Mouse (Mus musculus): Measurements from ENCODE around the gene Mthfsd. TPM values are rescaled to one million over a fixed set of nuclear protein-coding genes. Genes with fewer than 3 reads are reported as not detected.

The Mthfsd gene
- polyA plus RNA-seq, 1 experiment from 2014 or later: 36.1 TPM

DNA sequence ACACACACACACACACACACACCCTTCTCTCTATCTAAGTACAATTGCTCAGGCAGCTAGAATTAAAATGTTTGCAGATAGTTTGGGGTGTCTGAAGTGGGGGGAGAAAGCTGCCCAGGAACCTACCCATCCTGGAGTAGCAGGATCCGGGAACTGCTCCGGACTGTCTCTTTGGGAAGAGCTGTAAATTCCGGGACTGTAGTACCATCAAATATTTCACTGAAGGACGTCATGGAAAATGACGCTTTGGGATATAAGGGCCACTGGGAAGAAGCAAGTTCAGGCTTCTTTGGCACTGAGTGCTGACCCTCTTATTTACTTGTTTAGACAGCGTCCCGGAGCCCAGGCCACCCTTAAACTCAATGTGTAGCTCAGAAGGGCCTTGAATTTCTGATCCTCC is 29.0 kb downstream of the Mthfsd start:
- Histone ChIP-seq H3K9ac (replicated peaks; ENCODE audit: low read depth) (peak overlapping the region; percentile 80; the same call in 1 of the 2 replicates), H3K4me2 (replicated peaks; ENCODE audit: low read depth, low read length) (peak overlapping the region; percentile 79), H3K4me3 (ENCODE audit: low read depth, low read length) (peak overlapping the region; percentile 74), H3K9me3 (ENCODE audit: low read length) (no peaks in the 10 kb centered on the region), H3K4me1 (ENCODE audit: insufficient read depth, low read depth, low read length) (no peaks in the 10 kb centered on the region), H3K27ac (ENCODE audit: low read length) (peak overlapping the region; percentile 22), H3K27me3 (replicated peaks; ENCODE audit: insufficient read depth, low read length) (peaks cover 28% of the 10 kb centered on the region), H3K36me3 (ENCODE audit: insufficient read depth, low read length) (no peaks in the 10 kb centered on the region)
- 19% methylated on average over 7 of the region's 7 CpGs for WGBS
- DNase-seq (ENCODE audit: low spot score): no peak
- ATAC-seq: no peak
- TF ChIP-seq CTCF (IDR thresholded peaks at IDR 0.05) (no peak), EP300 (IDR thresholded peaks at IDR 0.05) (no peak)

DNA sequence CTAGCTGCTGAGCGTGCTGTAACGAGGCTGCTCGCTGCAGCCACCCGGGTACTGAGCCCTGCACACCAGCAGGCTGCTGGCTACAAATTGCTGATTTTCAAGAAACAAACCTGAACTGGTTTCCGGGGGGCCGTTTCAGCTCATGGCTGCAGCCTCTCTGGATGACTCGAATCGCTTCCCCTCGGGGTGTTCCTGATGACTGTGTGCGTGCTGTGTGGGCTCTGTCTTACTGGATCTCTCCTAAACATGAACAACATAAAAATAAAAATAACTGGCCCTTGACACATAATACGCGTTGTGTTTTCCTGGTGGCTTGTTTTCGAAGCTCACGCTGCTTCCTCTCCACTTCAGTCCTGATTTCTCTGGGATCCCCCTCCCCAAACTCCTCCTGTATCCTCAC is 29.5 kb downstream of the Mthfsd start:
- Histone ChIP-seq H3K27me3 (replicated peaks; ENCODE audit: insufficient read depth, low read length) (peaks cover 25% of the 10 kb centered on the region), H3K27ac (ENCODE audit: low read length) (peak overlapping the region; percentile 22)

DNA sequence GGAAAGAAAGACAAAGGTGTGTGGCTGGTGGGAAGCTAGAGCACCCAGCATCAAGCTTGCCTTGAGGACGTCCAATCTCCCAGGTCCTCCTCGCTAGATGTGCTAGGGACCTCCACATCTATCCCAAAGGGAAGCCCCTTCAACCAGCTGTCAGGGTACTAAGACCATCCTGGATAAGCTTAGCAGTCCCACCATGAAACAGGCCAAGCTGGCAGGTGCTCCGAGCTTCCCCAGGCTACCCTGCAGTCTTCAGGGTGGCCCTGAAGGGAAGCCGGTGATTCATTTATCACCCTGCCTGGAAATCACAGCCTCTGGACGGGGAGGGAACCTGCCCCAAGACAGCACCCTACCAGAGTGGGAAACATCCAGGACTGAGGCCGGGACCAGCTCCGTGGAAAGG is 31.6 kb downstream of the Mthfsd start:
- no peaks in the 10 kb centered on the region for H3K9me3 ChIP-seq (ENCODE audit: low read length)
- peaks cover 20% of the 10 kb centered on the region for H3K27me3 ChIP-seq (replicated peaks; ENCODE audit: insufficient read depth, low read length)
- ATAC-seq (no peak), DNase-seq (ENCODE audit: low spot score) (no peak)
- H3K4me1 ChIP-seq (ENCODE audit: insufficient read depth, low read depth, low read length): peaks cover 5% of the 10 kb centered on the region
- peak overlapping the region; percentile 62 for H3K4me2 ChIP-seq (replicated peaks; ENCODE audit: low read depth, low read length)
- H3K36me3 ChIP-seq (ENCODE audit: insufficient read depth, low read length): no peaks in the 10 kb centered on the region
- H3K27ac ChIP-seq (ENCODE audit: low read length): no peak overlapping the region
- no peak for TF ChIP-seq EP300 (IDR thresholded peaks at IDR 0.05)
- TF ChIP-seq CTCF (IDR thresholded peaks at IDR 0.05): no peak
- WGBS: 39% methylated on average over 7 of the region's 7 CpGs
- H3K4me3 ChIP-seq (ENCODE audit: low read depth, low read length): 0 out of 2 replicates have a peak overlapping the region, but pooled peaks have one; percentile 5
- H3K9ac ChIP-seq (replicated peaks; ENCODE audit: low read depth): no peak overlapping the region

More for the DNA sequence above, 29.5 kb downstream of the Mthfsd start:
- Histone ChIP-seq H3K9me3 (ENCODE audit: low read length) (no peaks in the 10 kb centered on the region), H3K4me1 (ENCODE audit: insufficient read depth, low read depth, low read length) (no peaks in the 10 kb centered on the region; the same call in 1 of the 2 replicates), H3K4me3 (ENCODE audit: low read depth, low read length) (peak overlapping the region; percentile 74), H3K9ac (replicated peaks; ENCODE audit: low read depth) (peak overlapping the region; percentile 80; the same call in 1 of the 2 replicates), H3K4me2 (replicated peaks; ENCODE audit: low read depth, low read length) (peak overlapping the region; percentile 79), H3K36me3 (ENCODE audit: insufficient read depth, low read length) (no peaks in the 10 kb centered on the region)
- ATAC-seq (no peak), DNase-seq (ENCODE audit: low spot score) (no peak)
- TF ChIP-seq EP300 (IDR thresholded peaks at IDR 0.05) (no peak), CTCF (IDR thresholded peaks at IDR 0.05) (no peak)
- WGBS: 24% methylated on average over 14 of the region's 14 CpGs

DNA sequence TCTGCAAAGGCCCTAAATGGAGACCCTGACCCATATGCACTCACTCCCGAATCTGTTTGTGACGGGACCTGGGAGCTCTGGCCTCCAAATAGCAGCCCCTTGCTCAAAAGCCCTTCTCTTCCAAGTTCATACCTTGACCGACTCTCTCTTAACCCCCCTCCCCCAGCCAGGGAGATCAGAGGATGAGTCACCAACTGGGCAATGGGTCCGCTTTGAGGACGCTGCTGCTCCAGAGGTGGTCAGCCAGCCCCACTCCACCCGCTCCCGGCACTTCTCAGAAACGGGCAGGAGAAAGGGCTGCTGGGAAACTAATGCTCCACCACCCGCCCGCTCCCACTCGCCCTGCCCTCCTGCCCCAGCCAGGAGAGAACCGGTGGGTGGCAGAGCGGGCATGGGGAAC is 32.3 kb downstream of the Mthfsd start:
- peak overlapping the region; percentile 5; the same call in 1 of the 2 replicates for H3K4me3 ChIP-seq (ENCODE audit: low read depth, low read length)
- no peaks in the 10 kb centered on the region for H3K9me3 ChIP-seq (ENCODE audit: low read length)
- H3K27ac ChIP-seq (ENCODE audit: low read length): 0 out of 2 replicates have a peak overlapping the region, but pooled peaks have one; percentile 20
- no peak overlapping the region for H3K9ac ChIP-seq (replicated peaks; ENCODE audit: low read depth)
- WGBS: 23% methylated on average over 13 of the region's 13 CpGs
- no peaks in the 10 kb centered on the region for H3K36me3 ChIP-seq (ENCODE audit: insufficient read depth, low read length)
- TF ChIP-seq CTCF (IDR thresholded peaks at IDR 0.05) (no peak), EP300 (IDR thresholded peaks at IDR 0.05) (no peak)
- H3K4me1 ChIP-seq (ENCODE audit: insufficient read depth, low read depth, low read length): peaks cover 5% of the 10 kb centered on the region
- H3K4me2 ChIP-seq (replicated peaks; ENCODE audit: low read depth, low read length): peak overlapping the region; percentile 62
- peaks cover 18% of the 10 kb centered on the region for H3K27me3 ChIP-seq (replicated peaks; ENCODE audit: insufficient read depth, low read length)
- DNase-seq (ENCODE audit: low spot score) (peak; percentile 48), ATAC-seq (peak; percentile 40)

DNA sequence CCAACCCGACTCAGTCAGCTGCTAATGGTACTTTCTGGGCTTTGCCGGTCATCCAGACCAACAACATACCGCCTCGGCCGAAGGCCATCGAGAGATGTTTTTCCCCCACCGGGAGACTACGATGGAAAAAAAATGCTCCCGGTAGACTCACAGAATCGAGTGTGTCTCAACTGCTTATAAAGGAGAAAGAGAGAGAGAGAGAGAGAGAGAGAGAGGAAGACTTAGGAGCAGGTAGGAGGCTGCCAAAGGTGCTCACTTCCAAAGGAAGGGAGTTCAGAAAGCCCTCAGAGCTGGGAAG is 33.4 kb downstream of the Mthfsd start:
- peak overlapping the region; percentile 62 for H3K4me2 ChIP-seq (replicated peaks; ENCODE audit: low read depth, low read length)
- WGBS: 9% methylated on average over 10 of the region's 10 CpGs
- TF ChIP-seq CTCF (IDR thresholded peaks at IDR 0.05) (no peak), EP300 (IDR thresholded peaks at IDR 0.05) (no peak)
- no peak for ATAC-seq
- no peaks in the 10 kb centered on the region for H3K9me3 ChIP-seq (ENCODE audit: low read length)
- H3K36me3 ChIP-seq (ENCODE audit: insufficient read depth, low read length): no peaks in the 10 kb centered on the region
- peaks cover 5% of the 10 kb centered on the region for H3K4me1 ChIP-seq (ENCODE audit: insufficient read depth, low read depth, low read length)
- H3K9ac ChIP-seq (replicated peaks; ENCODE audit: low read depth): no peak overlapping the region; the same call in 1 of the 2 replicates
- DNase-seq (ENCODE audit: low spot score): no peak
- no peak overlapping the region for H3K27ac ChIP-seq (ENCODE audit: low read length)
- H3K4me3 ChIP-seq (ENCODE audit: low read depth, low read length): peak overlapping the region; percentile 34
- 0 out of 2 replicates have a peak, but pooled peaks cover 14% of the 10 kb centered on the region for H3K27me3 ChIP-seq (replicated peaks; ENCODE audit: insufficient read depth, low read length)

DNA sequence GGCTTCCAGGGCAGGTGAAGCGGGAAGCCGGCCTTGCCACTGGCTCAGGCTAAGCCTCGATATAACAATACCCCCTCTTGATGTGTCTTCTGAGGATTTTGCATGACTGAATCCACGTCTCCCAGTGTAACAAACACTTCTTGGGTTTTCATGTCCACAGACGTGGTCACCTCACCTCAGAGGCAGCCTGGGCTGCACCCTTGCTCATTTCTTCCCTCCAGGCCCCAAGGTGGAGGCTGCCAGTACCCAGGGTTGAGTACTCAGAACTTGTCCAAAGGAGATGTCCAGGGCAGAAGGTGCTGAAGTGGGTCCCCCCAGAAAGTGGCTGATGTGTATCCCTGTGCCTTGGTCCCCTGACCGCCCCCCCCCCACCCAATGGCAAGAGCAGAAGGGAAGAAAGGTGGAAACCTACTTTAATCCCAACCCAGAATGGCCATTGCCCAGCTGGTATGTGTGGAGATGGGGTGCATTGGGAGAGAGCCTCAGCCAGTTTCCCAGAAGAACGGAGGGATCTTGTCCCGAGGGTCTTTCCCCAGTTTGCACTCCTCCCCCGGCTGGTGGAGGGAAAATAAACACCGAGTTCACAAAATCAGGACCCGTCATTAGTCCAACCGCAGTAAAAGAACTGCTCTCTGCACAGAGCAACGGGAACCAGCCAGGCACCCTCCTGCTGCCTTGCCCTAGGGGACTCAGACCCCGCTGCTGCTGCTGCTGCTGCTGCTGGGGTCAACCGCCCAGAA is 33.9 kb downstream of the Mthfsd start:
- TF ChIP-seq CTCF (IDR thresholded peaks at IDR 0.05) (no peak), EP300 (IDR thresholded peaks at IDR 0.05) (no peak)
- Histone ChIP-seq H3K27me3 (replicated peaks; ENCODE audit: insufficient read depth, low read length) (0 out of 2 replicates have a peak, but pooled peaks cover 14% of the 10 kb centered on the region), H3K4me3 (ENCODE audit: low read depth, low read length) (peak overlapping the region; percentile 34), H3K36me3 (ENCODE audit: insufficient read depth, low read length) (no peaks in the 10 kb centered on the region), H3K9me3 (ENCODE audit: low read length) (no peaks in the 10 kb centered on the region), H3K27ac (ENCODE audit: low read length) (no peak overlapping the region; the same call in 1 of the 2 replicates), H3K9ac (replicated peaks; ENCODE audit: low read depth) (no peak overlapping the region; the same call in 1 of the 2 replicates), H3K4me1 (ENCODE audit: insufficient read depth, low read depth, low read length) (peaks cover 5% of the 10 kb centered on the region), H3K4me2 (replicated peaks; ENCODE audit: low read depth, low read length) (peak overlapping the region; percentile 62)
- WGBS: 18% methylated on average over 14 of the region's 15 CpGs
- DNase-seq (ENCODE audit: low spot score) (no peak), ATAC-seq (no peak)
